Mouse (Mus musculus) liver, embryonic 14.5 days (tissue): Measurements from ENCODE around the gene Rlbp1. TPM values are rescaled to one million over a fixed set of nuclear protein-coding genes. Genes with fewer than 3 reads are reported as not detected.

ENCODE experiments used
- ATAC-seq: fragments of 200-750 bp; cut with Nextera tagmentation; 2 replicates; pipeline ENCODE4 v1.8.0; 2017; ENCODE audit warnings: moderate number of reproducible peaks, mild to moderate bottlenecking, moderate library complexity; ENCODE audit not compliant: insufficient read depth
- DNase-seq, 3 experiments: peaks; one replicate each; pipeline ENCODE4 v3.0.0-alpha.2; 2012 to 2013; ENCODE audit warnings: low read depth in 3 of 3, low spot score in 3 of 3
- H3K27ac ChIP-seq: fragments of 300-500 bp; sonication (generic); 2 replicates; pipeline ENCODE4 v1.5.1; 2014; ENCODE audit warnings: moderate library complexity, mild to moderate bottlenecking, control low read depth, inconsistent platforms
- H3K27me3 ChIP-seq: fragments of 300-500 bp; sonication (generic); 2 replicates; pipeline ENCODE4 v1.6.1; 2014; ENCODE audit warnings: mild to moderate bottlenecking, low read length, moderate library complexity; ENCODE audit not compliant: control insufficient read depth, insufficient read depth
- H3K36me3 ChIP-seq: fragments of 300-500 bp; sonication (generic); replicated peaks from 2 replicates; pipeline ENCODE4 v1.6.1; 2014; ENCODE audit warnings: low read depth; ENCODE audit not compliant: control insufficient read depth, insufficient read depth
- H3K4me1 ChIP-seq, 2 experiments: fragments of 200-500 bp in 1 of 2; fragments of 300-500 bp in 1 of 2; sonication (generic) in 1 of 2; replicated peaks; 2 replicates each; pipeline ENCODE4 v1.6.1; 2012 to 2014; ENCODE audit warnings: antibody characterized with exemption in 1 of 2, inconsistent platforms in 1 of 2, low read length in 1 of 2; ENCODE audit not compliant: control insufficient read depth in 2 of 2, insufficient read depth in 2 of 2
- H3K4me2 ChIP-seq: fragments of 300-500 bp; sonication (generic); 2 replicates; pipeline ENCODE4 v1.6.1; 2014; ENCODE audit warnings: low read depth, mild to moderate bottlenecking, control low read depth, moderate library complexity
- H3K4me3 ChIP-seq, 2 experiments: fragments of 200-500 bp in 1 of 2; fragments of 300-500 bp in 1 of 2; sonication (generic) in 1 of 2; 2 replicates each; pipeline ENCODE4 v1.5.1; 2012 to 2014; ENCODE audit warnings: low read depth in 2 of 2, low read length in 2 of 2, mild to moderate bottlenecking in 2 of 2, control low read depth in 1 of 2, inconsistent platforms in 1 of 2, moderate library complexity in 1 of 2; ENCODE audit not compliant: insufficient read depth in 1 of 2
- H3K9ac ChIP-seq: fragments of 300-500 bp; sonication (generic); replicated peaks from 2 replicates; pipeline ENCODE4 v1.6.1; 2014; ENCODE audit warnings: mild to moderate bottlenecking, control low read depth, moderate library complexity
- H3K9me3 ChIP-seq: fragments of 300-500 bp; sonication (generic); 2 replicates; pipeline ENCODE4 v1.6.1; 2016; ENCODE audit warnings: low read length, mixed read lengths; ENCODE audit not compliant: control insufficient read depth
- CTCF ChIP-seq: IDR thresholded peaks from 2 replicates; pipeline ENCODE4 v1.5.1; 2016; ENCODE audit warnings: antibody characterized with exemption, low read depth, control low read depth
- EP300 ChIP-seq: IDR thresholded peaks from 2 replicates; pipeline ENCODE4 v1.6.1; 2016; ENCODE audit warnings: antibody characterized with exemption, low read depth
- WGBS: fragments of 180-500 bp; shearing (Covaris S2); extraction: QIAGEN DNeasy Blood & Tissue Kit; methylation state at CpG from one replicate; pipeline ENCODE4 v1.1.7; 2014; ENCODE audit not compliant: insufficient replicate concordance; 5-methylcytosine and 5-hydroxymethylcytosine counted together
- polyA plus RNA-seq, 2 experiments: library from polyadenylated mRNA; depleted of rRNA in 1 of 2; stranded (reverse) in 1 of 2; unstranded in 1 of 2; fragments of >200 nt; fragmentation: Nextera tagmentation in 1 of 2; extraction: Ambion mirVana in 1 of 2; gene quantifications; 2 replicates each; pipeline versions ENCODE4 v1.2.1 to v1.2.3; 2012 to 2014

Rlbp1 gene
- polyA plus RNA-seq, 2 experiments = 0.04 TPM; not detected in 1

GRCm38 (mm10) chr7:79414449-79415375, 27.9 kb upstream of the Rlbp1 start:
- no peak overlapping the region for H3K4me3 ChIP-seq
- H3K27me3 ChIP-seq = no peaks in the 10 kb centered on the region
- 87% methylated on average over 18 of the region's 18 CpGs for WGBS
- no peak for ATAC-seq
- no peak for DNase-seq
- no peak overlapping the region for H3K27ac ChIP-seq
- peaks cover 11% of the 10 kb centered on the region for H3K36me3 ChIP-seq
- H3K9ac ChIP-seq = no peak overlapping the region
- no peak overlapping the region for H3K4me2 ChIP-seq
- TF ChIP-seq CTCF = no peak
- no peak for TF ChIP-seq EP300
- no peaks in the 10 kb centered on the region for H3K4me1 ChIP-seq
- no peaks in the 10 kb centered on the region for H3K9me3 ChIP-seq

DNA sequence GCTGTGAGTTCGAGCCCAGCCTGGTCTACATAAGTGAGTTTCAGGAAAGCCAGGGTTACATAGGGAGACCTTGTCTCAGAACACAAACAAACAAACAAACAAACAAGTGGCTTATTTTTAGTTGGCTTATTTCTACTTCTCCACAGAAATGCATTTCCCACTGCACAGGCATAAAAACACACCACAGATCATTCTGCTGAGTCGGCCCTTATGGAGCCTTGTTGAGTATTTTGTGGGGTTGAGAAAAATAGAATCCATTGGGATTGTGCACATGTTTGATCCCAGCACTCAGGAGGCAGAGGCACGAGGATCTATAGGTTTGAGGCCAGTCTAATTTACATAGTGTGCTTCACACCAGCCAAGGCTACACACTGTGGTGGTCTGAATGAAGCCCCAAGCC, 13.4 kb upstream of the Rlbp1 start:
- Histone ChIP-seq H3K9me3 (no peaks in the 10 kb centered on the region), H3K27me3 (no peaks in the 10 kb centered on the region), H3K9ac (no peak overlapping the region), H3K4me1 (no peaks in the 10 kb centered on the region), H3K4me3 (no peak overlapping the region), H3K4me2 (no peak overlapping the region), H3K27ac (no peak overlapping the region), H3K36me3 (peaks cover 3% of the 10 kb centered on the region; the same call in 1 of the 2 replicates)
- no peak for ATAC-seq
- 66% methylated on average over 3 of the region's 3 CpGs for WGBS
- TF ChIP-seq CTCF (no peak), EP300 (no peak)
- no peak for DNase-seq

DNA sequence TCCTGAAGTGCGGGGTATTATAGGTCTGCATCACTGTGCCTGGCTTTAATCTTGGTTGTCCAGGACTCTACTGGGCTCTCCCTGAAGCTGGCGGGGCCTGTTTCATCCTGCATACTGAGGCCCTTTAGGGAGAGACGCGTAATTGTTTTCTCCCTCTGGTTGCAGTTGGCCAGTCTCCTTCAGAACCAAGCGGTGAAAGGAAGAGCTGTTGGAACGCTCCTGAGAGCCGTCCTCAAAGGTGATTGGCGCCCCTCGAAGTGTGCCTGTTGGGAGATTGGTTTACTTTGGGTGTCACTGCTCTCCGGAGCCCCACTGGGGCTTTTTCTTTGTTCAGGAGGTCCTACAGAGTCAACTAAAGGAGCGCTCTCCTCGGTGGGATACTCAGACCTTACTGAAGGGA, 12.1 kb upstream of the Rlbp1 start:
- Histone ChIP-seq H3K4me2 (no peak overlapping the region), H3K27ac (no peak overlapping the region), H3K9me3 (no peaks in the 10 kb centered on the region), H3K36me3 (peaks cover 3% of the 10 kb centered on the region; the same call in 1 of the 2 replicates), H3K4me3 (no peak overlapping the region), H3K4me1 (no peaks in the 10 kb centered on the region), H3K27me3 (no peaks in the 10 kb centered on the region), H3K9ac (no peak overlapping the region)
- DNase-seq = no peak
- TF ChIP-seq EP300 (no peak), CTCF (no peak)
- no peak for ATAC-seq
- 83% methylated on average over 12 of the region's 12 CpGs for WGBS

GRCm38 (mm10) chr7:79398426-79398825, 11.6 kb upstream of the Rlbp1 start:
- ATAC-seq (no peak), DNase-seq (no peak)
- Histone ChIP-seq H3K4me1 (no peaks in the 10 kb centered on the region; a peak in 2 of 4 replicates), H3K27ac (no peak overlapping the region), H3K9ac (no peak overlapping the region), H3K4me2 (no peak overlapping the region), H3K9me3 (no peaks in the 10 kb centered on the region), H3K36me3 (peaks cover 3% of the 10 kb centered on the region; the same call in 1 of the 2 replicates), H3K4me3 (no peak overlapping the region), H3K27me3 (no peaks in the 10 kb centered on the region)
- 66% methylated on average over 8 of the region's 8 CpGs for WGBS
- no peak for TF ChIP-seq EP300
- TF ChIP-seq CTCF = no peak

- H3K36me3 ChIP-seq = 0 out of 2 replicates have a peak, but pooled peaks cover 3% of the 10 kb centered on the region
- no peak overlapping the region for H3K4me3 ChIP-seq
- H3K9me3 ChIP-seq = no peaks in the 10 kb centered on the region
- H3K4me1 ChIP-seq = peaks cover 5 to 7% of the 10 kb centered on the region in 2 experiments
- no peak overlapping the region for H3K4me2 ChIP-seq
- TF ChIP-seq EP300 = no peak
- no peak for TF ChIP-seq CTCF
- ATAC-seq (no peak), DNase-seq (no peak)
- 66% methylated on average over 10 of the region's 10 CpGs for WGBS
- no peaks in the 10 kb centered on the region for H3K27me3 ChIP-seq
- no peak overlapping the region for H3K27ac ChIP-seq
- H3K9ac ChIP-seq = no peak overlapping the region
Observed at GRCm38 (mm10) chr7:79397446-79397963, 10.7 kb upstream of the Rlbp1 start.
